Mouse (Mus musculus) left cerebral cortex, postnatal 14 days (tissue): ENCODE measurements around the gene Eme1. TPM values are rescaled to one million over a fixed set of nuclear protein-coding genes. Genes with fewer than 3 reads are reported as not detected.

Source experiments
- DNase-seq, 2 experiments: peaks; one replicate each; pipeline ENCODE4 v3.0.0; 2021 to 2022; ENCODE audit warnings: low spot score in 2 of 2, mixed read lengths in 1 of 2
- intact Hi-C: fragments of 180-260 bp; cut with DNase I; formaldehyde crosslinking; loops from one replicate; pipeline ENCODE4 v1.15.1; 2025
- total RNA-seq, 2 experiments: library from RNA; stranded (reverse); gene quantifications; 2 replicates each; pipeline ENCODE4 v1.2.3; 2021

Gene Eme1
- total RNA-seq, 2 experiments from 2014 or later = 0.21 to 0.79 TPM

- intact Hi-C loops = no loop called here
- DNase-seq = no peak
Measured at GRCm38 (mm10) chr11:94602356-94602955, 51.3 kb downstream of the Eme1 start.

GRCm38 (mm10) chr11:94601321-94602281 is 52.2 kb downstream of the Eme1 start, which contains the start of gene Acsf2:
Acsf2 (minus strand) TSS chr11:94601871.
- intact Hi-C loops = no loop called here
- peak; percentile 22 for DNase-seq

- intact Hi-C loops = no loop called here
- no peak for DNase-seq
Measured at GRCm38 (mm10) chr11:94600447-94600846, 53.3 kb downstream of the Eme1 start.

GRCm38 (mm10) chr11:94598437-94599120 is 55.2 kb downstream of the Eme1 start:
- DNase-seq = no peak
- intact Hi-C loops = no loop called here

- DNase-seq = no peak
- intact Hi-C loops = no loop called here
Measured at GRCm38 (mm10) chr11:94597319-94597718, 56.4 kb downstream of the Eme1 start.

- no peak for DNase-seq
- intact Hi-C loops = no loop called here
Measured at GRCm38 (mm10) chr11:94596311-94596852, 57.4 kb downstream of the Eme1 start.

Other genes with a start within 250 kb of the Eme1 start
- gene Cacna1g, start 179.8 kb downstream of the Eme1 start, total RNA-seq = 100 to 1,000 TPM; 107 to 130 TPM
- under 1 TPM; 0.38 to 0.62 TPM for gene Spata20, start 167.8 kb downstream of the Eme1 start, total RNA-seq
- gene Epn3, start 154.0 kb downstream of the Eme1 start, total RNA-seq = 1 to 10 TPM in 1 of 2 experiments, under 1 TPM in 1; 0.95 to 1.3 TPM
- gene Mycbpap, start 132.2 kb downstream of the Eme1 start, total RNA-seq = 1 to 10 TPM; 3.2 to 3.8 TPM
- gene Rsad1, start 104.7 kb downstream of the Eme1 start, total RNA-seq = 10 to 100 TPM; 16.1 to 16.8 TPM
- gene Chad, start 88.9 kb downstream of the Eme1 start, total RNA-seq = under 1 TPM in 1 of 2 experiments, not detected in 1; 0.38 TPM
- gene Acsf2, start 52.1 kb downstream of the Eme1 start, total RNA-seq = 10 to 100 TPM; 16.9 to 17.2 TPM
- gene Lrrc59, start 24.2 kb downstream of the Eme1 start, total RNA-seq = 10 to 100 TPM; 83.8 to 84.9 TPM
- gene Mrpl27, start 197 bp downstream of the Eme1 start, total RNA-seq = 10 to 100 TPM; 65.2 to 72.5 TPM
- gene Xylt2, start 23.6 kb upstream of the Eme1 start, total RNA-seq = 10 to 100 TPM; 23.1 to 25.8 TPM
- not detected for gene Gm11541, start 50.5 kb upstream of the Eme1 start, total RNA-seq
- under 1 TPM; 0.31 to 0.38 TPM for gene Cdc34b, start 87.8 kb upstream of the Eme1 start, total RNA-seq
- not detected for gene Tmem92, start 128.7 kb upstream of the Eme1 start, total RNA-seq